Mouse (Mus musculus) left cerebral cortex, adult 11 months (tissue): Measurements from ENCODE around the gene Agpat4.
A peak's percentile ranks its signal among the peaks of the same experiment; 100 is the strongest.
"Not testable (repeated sequence)": the region's sequence is repeated elsewhere in the genome, so short reads cannot be mapped to it uniquely, and the experiment has no call there.

Experiments used
- DNase-seq: peaks from one replicate; pipeline ENCODE4 v3.0.0; 2022; ENCODE audit warnings: low spot score

Agpat4 gene

DNA sequence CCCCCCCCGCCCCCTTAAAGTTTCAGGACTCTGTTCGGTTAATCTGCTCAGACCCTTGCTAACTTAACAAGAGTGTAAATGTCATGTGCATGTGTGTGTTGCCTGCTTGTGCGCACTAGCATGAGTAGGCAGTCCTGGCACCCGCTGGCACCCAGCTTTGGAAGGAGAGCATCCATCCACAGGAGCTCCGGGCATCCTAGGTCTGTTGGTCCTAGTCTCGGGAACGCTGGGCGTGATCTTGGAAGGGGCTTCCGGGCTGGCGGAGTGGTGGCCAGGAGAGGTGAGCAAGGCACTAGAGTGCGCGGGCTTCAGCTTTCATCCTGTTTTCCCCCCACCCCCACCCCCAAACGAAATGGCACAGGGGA, at the start of gene Agpat4:
TSS of gene Agpat4 (plus strand) at position 144 of the 365 bp plus-strand sequence.
- DNase-seq: no peak

DNA sequence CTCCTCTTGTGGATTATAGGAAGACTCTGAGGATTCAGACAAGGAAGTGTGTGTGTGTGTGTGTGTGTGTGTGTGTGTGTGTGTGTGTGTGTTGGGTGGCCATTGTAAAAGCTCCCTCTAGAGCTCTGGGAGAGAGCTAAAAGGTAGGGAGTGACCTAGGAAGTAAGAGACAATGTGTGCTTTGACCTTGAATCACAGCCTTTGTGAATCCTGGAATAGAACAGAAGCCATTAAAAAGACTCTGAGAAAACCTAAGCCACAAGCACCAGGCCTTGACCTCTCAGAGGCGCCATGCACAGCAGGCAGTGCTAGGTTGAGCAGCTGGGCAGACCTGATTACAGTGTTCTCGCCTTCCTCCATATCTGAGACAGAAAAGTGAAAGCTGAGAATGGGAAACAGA, 41.7 kb upstream of the Agpat4 start:
- DNase-seq: no peak

DNA sequence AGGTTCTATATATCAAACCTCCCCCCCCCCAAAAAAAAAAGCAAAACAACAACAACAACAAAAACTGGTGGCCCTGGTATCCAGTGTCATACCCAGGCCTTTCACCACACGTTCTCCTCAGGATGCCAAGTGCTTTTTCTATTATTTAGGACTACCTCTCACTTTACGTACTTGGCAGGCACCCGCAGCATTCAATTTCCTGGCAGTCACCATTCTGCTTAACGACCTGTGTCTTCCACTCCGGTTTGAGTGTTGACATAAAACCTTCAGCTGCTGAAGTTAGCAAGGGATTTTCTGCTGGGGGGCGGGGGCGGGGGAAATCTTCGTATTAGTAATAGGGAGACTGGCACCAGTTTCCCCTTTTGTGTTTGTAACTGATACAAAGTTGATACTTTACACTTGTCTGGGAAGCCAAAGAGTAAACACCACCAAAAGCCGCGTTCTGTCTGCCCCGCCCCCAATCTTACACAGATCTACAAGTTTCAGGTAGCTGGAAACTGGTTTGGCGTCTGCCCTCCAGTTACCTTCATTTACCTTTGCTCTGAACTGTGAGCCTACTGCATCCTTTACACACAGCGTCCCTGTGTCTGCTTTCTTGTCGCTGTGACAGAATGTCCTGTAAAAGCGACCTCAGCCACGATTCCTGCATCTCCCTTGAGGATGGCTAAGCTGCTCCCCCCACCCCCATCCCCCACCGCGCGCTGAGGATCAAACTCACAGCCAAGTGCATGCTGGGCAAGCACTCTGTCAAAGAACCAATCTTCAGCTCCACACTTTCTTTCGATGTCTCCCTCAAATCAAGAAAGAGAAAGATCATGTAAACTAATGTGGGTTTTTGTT, 37.6 kb upstream of the Agpat4 start:
- no peak for DNase-seq

DNA sequence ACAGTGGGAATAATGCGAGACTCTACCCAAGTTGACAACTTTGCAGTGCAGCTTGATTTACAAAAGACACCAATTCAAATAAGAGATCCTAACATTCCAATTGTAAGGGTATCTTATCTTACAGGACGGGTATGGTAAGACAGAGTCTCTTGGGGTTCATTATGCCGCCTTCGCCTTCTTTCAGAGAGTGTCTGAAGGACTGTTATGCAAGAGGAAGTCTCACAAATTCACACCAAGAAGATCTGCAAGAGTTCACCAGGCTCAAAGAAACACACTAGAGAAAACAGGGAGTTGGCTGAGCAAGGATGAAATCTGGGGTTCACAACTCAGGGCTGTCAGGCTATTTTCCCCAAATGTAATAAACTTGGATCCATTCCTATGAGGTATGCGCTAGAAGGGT, 36.3 kb upstream of the Agpat4 start:
- peak; percentile 38 for DNase-seq

DNA sequence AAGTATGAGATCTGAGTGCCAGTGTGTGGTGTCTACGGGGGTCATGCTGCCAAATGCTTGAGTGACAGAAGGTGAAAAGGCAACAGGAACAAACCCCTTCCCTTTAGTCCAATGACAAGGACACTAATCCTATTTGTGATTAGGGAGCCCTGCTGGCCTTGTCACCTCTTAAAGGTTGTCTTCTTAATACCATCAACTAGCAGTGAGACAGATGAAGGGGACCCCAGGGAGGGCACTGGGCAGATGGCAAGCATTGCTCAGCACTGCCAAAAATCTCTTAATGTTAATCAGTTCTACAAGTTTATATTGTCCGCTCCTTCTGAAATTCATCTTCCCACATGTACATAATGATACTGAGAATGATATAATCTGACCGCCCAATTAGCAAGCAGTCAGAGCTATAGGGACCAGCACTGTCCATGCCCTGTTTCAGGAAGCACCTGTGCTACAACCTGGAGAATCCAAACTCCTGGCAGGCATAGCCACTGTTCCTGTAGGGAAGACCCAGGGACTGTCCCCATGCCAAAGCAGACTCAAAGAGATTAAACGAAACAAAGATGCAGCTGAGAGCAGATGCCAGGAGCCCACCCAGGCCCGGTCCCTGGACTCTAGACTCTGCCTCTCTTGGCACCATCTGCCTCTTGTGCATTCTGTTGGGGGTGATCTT, 28.1 kb upstream of the Agpat4 start:
- DNase-seq: no peak

DNA sequence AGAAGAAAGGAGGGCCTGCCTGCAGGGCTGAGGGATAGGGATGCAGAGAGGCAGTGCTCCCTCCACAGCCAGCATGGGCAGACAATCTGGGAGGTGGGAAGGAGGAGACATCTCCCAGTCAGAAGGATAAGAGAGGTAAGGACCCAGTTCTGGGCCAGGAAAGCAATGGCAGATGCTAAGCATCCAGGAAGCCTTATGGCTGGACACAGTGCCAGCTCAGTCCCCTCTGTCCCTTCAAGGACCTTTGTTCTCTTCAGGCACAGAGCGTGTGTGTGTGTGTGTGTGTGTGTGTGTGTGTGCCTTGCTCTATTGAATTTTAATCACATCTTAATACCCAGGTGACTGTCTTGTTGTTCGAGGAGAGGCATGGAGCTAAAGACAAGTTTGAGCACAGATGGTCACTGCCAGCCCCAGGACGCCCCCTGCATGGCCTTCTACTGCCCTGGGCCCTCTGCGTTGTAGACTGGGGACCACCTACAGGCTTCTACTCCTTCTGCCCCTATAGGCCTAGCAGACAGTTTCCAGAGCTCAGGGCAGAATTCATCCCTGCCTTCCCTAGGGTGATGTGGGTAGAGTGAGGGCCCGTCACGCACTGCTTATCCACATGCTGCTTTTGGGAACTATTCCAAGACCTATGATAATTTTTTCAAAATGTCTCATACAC, 25.5 kb upstream of the Agpat4 start:
- DNase-seq: no peak

DNA sequence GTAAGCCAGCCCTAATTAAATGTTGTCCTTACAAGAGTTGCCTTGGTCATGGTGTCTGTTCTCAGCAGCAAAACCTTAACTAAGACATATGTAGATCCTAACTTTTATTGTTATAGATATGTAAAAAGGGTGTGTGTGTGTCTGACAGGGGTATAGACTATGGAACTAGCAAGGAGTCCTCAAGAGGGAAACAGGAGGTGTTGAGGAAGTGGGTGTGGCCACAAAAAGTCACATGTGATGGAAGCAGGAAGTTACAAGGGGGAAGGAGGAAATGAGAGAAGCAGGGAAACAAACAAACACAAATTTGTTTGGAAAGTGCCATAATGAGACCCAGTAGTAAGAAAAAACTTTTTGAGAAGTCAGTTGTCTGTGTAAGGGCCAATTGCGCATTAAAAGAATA, 24.5 kb upstream of the Agpat4 start:
- DNase-seq: no peak

DNA sequence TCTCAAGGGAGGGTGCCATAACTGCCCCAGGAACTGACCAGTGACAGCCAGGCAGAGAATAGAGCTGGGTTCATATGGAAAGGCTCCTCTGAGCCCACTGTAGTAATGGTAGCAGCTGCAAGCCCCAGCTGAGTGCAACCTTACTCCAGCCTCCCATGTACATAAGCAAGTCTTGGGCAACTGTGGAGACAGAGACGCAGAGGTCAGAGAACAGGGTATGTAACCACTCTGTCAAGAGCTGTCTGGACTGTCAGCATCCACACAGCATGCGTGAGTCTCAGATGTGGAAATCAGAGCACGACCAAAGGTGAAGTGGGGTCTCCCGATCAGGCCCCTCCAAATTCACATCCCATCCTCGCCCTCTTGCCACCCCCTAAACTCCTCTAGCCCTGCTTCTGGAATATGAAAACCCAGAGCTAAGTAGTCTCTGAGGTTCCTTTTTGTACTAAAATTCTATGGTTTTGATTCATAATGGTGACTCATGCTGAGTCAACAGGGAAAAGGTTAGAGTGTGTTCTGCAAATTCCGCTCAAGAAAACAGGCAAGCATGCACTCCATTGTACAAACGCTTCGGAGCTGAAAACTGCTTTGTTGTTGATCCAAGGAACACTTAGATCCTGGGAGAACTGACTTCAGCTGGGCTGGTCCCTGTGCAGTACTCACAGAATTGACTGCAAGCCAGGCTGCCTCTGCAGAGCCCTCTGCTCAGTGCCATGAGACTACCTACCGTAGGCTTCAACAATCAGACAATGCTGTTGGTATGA, 23.5 kb upstream of the Agpat4 start:
- DNase-seq: no peak

DNA sequence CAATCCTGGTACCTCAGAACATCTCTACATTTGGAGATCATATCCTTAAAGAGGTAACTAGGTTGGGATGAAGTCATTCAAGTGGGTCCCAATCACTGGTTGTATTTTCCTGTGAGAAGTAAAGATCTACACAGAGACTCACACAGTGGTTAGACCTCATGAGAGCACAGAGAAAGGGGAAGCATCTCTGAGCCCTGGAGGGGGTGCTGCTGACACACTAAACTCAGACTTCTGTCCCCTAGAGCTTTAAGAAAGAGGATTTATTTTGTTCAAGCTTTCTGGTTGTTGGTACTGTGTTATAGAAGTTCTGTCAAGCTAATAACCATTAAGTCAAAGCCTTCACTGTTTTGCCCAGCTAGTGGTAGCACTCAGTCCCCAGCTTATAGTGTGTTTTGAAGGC, 19.1 kb upstream of the Agpat4 start:
- DNase-seq: no peak

DNA sequence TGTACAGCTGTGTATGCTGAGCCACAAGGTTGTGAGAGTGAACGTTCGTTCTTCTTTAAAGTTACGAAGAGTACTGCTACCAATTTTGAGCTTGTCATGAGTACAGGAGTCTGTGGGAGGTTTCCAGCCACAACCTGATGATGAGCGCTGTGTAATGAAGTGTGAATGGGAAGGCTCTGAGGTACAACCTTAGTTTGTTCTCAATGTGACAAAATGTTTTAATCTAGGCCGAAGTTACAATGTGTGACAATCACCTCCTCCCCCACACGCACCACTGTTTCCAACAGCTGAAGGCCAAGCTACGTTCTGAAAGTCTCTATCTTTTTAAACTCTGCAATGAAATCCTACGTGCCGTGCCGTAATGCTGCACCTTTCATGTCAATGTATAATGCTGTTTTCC, 16.2 kb upstream of the Agpat4 start:
- DNase-seq: no peak

DNA sequence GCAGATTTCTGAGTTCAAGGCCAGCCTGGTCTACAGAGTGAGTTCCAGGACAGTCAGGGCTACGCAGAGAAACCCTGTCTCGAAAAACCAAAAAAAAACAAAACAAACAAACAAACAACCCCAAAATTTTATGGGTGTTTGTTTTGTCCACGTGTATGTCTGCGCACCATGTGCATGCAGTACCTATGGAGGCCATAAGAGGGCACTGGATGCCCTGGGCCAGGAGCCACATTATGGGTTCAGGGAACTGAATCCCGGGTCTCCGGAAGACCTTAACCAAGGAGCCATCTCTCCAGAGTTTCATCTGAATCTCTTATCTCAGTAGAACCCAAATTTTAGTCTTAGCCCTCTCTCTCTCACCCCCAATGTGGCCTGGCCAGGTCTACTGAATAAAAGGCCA, 14.7 kb upstream of the Agpat4 start:
- DNase-seq: no peak

DNA sequence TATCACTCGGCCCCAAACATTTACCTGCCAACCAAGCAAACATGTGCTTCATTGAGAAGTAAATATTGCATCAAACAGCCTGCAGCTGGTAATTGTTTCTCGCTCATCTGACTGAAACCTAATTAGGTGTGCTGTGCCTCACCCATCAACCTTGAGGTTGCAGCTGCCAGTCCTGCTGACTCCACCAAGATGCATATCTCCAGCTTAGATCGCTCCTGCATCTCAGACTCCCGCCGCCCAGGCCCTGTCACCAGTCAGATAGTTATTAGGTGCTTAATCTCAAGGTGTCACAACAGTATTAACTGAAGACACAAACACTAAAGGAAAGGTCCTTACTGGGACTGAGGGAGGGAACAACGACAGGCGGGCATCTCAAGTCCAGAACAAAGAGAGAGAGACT, 14.3 kb upstream of the Agpat4 start:
- no peak for DNase-seq

DNA sequence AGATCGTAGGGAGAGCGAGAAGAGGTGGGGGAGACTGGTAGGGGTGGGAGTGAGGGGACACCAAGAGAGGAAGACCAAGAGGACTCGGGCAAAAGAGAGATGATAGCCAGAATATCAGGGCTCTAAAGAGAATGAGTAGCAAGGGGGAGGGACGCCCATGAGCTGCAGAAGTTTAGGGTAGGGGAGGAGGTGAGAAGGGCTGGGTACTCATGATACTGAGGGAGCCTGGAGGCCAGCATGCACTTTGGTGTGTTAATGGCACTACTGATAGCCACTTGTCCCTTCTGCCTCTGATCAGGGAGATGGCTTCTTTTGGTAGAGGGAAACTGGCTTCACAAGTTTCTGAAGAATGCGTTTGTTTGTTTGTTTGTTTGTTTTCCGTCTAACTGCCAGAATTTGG, 13.8 kb upstream of the Agpat4 start:
- no peak for DNase-seq

DNA sequence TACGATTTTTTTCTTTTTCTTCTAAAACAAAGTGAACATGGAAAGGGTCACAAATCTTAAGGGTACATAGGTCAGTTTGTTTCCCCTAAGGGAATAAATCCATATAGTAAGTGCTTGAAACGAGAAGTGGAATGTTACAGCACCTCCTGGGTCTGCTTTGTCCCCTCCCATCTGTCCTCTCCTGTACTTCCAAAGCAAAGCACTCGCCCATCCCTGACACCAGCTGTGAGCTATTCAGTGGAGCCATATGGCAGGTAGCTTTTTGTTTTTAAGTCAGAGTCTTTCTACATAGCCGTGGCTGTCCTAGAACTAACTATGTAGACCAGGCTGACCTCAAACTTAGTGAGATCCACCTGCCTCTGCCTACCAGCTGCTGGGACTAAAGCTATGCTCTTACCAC, 12.2 kb upstream of the Agpat4 start:
- no peak for DNase-seq

DNA sequence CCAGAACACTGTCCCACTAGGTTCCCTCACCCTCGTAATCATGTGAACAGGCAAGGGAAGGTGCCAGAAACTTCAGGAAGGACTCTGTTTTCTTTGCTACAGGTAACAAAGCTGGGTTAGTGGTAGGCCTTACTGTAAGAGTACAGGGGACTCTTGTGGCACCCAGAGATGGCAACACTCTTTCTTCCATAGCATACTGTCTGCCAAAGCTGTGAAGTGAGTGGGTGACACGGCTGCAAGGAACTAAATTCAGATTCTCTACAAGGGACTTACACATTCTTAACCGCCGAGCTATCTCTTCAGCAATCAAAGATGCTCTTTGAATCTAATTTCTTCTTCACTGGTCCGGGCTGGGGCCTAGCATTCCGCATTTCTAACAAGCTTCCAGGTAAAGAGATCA, 4.9 kb upstream of the Agpat4 start:
- no peak for DNase-seq

DNA sequence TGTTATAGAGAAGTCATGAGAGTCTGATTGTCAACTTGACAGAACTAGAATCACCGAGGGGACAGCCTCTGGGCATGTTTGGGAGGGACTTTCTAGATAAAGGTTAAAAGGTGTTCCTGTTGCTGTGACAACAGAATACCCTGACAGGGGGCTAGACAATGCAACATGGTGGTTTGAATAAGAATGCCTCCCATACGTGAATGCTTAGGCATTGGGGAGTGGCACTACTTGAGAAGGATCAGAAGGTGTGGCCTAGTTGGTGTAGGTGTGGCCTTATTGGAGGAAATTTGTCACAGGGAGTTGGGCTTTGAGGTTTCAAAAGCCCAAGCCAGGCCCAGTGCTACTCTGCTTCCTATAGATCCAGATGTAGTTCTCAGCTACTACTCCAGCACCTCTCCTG, 3.4 kb upstream of the Agpat4 start:
- DNase-seq: no peak

DNA sequence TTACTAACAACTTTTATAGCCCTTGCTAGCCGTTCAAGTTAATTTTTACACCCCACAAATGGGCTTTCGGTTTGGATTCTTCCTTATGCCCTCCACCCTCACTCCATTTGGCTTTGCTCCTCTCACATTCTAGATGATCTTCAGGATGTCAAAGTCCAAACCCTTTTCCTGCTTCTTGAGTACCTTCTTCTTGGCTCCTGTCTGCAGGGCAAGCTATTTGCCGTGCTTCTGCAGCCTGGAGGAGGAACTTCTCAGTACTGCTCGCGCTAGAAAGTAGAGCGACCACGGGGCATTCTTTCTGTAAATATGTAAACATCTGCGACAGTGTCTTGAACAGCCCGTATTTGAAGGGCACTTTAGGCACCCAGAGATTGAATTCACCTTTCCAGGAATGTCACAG, 373 bp upstream of the Agpat4 start:
- no peak for DNase-seq

DNA sequence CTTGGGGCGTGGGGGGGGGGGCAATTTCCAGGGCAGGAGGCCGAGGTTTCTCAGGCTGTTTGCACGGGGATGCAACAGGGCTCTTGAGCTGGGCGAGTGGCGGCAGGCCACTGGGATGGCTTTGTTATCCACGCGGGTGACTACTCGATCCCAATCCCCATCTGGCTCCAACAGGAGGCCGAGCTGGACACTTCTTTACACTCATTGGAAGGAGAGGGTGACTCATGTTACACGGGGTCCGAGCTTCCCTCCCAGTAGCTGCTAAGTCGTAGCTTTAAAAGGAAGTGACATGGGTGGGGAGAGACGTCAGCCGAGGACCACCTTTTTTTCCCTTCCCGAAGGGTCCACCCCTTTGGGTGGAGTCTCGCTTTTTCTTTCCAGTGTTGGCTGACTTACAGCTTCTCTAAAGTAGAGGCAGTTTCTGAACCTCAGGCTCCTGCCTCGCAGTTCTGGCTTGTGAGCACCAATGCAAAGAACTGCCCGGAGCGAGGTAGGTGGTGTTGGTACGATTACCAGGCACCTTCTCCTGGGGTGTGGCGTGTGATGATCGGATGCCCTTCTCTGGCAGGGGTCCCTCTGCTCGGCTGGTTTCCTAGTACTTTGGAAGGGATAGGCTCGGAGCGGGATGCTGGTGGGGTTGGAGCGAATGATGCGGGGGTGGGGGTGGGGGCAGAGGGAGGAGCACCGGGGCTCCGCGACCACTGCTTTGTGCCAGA, 580 bp downstream of the Agpat4 start:
- peak; percentile 80 for DNase-seq

DNA sequence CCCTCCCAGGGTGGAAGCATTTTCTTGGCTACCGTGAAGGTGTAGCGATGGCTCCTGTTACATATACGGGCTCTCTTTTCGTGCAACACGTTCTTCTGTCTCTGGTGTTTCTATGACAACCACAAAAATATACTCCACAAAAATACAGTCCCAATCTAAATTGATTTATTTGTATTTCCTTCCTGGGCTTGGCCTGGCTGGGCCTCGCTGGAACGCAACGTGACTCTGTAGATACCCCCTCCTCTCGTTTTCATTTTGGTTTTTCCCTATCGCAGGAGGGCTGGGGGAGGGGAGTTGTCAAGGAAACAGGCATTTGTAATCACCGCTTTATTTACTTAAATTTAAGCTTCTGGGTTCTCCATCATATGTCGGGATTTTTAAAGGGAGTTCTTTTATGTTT, 1.2 kb downstream of the Agpat4 start:
- no peak for DNase-seq

DNA sequence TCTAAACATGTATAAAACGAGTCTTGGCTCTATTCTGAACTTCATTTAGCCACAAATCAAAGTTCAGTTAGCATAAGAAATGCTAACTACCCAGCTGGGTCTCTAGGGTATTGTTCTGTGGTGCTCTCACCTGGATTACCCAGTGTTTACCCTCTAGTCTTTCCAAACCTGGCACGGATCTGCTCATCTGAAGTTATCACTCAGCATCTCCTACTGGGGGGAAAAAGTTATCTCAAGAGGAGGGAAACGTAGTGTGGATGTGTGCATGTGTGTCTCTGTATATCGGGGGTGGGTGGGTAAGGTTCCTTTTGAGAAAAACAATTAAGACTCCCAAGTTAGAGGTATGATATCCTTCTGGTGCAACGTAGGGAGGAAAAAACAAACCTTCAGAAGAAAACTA, 1.8 kb downstream of the Agpat4 start:
- no peak for DNase-seq

DNA sequence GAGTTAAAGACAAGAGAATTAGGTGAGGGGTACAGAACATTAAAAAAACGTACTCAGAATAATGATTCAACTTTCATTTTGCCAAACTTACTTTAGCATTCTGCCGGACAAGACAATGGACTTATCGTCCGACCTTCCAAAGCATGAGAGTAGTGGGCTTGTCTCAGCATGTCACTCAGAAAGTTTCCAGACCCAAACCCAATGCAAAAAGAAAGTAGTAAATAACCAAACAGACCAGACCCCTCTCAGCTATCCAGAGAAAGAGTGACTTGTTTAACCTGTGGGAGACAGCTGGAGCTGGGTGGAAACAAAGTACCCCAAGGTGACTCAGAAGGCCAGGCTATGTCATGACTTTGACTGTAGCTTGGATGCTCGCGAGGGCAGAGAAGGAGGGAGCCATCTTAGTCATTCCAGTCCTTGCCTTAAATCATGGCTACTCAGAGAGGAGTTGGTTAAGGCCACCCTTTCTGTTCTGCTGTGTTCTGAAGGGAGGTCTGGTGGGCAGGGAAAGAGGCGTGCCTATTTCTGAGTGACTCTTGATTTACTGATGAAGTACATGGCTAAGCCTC, 2.8 kb downstream of the Agpat4 start:
- DNase-seq: no peak

DNA sequence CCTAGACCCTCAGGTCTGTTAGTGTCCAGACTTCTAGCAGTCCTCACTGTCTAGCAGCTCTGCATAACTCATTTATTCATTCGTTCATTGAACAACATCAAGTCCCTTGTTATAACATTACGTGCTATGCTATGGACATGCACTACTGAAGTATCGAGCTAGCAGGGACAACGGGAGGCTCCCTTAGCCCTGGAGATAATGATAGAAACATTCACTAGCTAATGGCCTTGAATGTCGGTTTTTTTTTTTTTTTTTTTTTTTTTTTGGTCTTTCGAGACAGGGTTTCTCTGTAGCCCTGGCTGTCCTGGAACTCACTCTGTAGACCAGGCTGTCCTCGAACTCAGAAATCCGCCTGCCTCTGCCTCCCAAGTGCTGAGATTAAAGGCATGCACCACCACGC, 3.8 kb downstream of the Agpat4 start:
- not testable (repeated sequence) for DNase-seq
